Mouse (Mus musculus): ENCODE measurements around the gene Nkd2. TPM values are rescaled to one million over a fixed set of nuclear protein-coding genes. Genes with fewer than 3 reads are reported as not detected.

The Nkd2 gene
- total RNA-seq (2015) (not detected in 2 replicates), total RNA-seq (2017) (not detected in 2 replicates)

DNA sequence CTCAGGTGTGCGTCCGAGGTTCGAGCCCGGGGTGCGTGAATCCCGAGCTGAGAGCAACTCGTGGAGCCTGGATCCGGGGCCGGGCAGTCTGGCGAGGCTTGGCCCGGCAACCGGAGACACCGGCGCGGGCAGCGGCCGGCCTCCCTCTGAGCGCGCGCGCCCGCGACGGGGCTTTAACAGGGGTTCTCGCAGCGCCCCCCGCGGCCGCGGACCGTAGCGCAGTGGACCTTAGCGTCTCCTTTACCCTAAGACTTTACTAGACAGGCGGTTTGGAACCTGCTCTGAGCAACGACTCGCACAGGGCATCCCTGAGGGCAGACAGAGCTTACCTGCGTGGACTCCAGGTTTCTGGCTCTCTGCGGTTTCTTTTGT, at the start of gene Nkd2:
Gene Nkd2 (minus strand): TSS at position 167 of the 372 bp plus-strand sequence.
- ATAC-seq (replicated peaks; ENCODE audit: poor library complexity) = peak; percentile 96

DNA sequence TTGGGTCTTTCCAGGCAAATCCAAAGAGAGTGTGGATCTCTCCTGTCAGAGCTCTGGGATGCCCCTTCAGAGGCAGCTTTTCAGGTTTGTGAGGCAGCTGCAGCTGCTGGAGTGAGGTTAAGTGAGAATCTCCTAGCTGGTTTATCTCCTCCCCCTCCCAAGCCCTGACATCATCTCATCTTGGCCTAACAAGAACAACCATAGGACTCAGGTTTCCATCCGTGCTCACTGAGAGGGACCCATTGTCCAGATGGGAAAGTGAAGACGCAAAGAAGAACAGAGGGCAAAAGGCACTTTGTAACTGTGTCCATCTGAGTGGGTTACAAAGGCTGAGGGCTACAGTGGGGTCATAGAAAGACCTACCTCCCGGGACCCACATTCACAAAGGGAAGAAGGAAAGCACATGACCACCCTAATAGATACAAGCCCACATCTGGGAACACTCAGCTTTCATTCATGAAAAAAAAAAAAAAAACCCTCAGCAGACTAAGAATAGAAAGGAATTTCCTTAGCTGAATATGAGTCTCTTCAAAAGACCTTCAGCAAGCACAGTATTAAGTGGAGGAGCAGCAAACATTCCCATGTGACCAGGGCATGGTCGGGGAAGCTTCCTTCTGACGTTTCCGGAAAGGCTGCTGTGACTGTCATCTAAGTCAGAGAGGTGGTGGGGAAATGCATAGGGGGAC, 45.2 kb upstream of the Nkd2 start:
- ATAC-seq (replicated peaks; ENCODE audit: poor library complexity) = no peak

DNA sequence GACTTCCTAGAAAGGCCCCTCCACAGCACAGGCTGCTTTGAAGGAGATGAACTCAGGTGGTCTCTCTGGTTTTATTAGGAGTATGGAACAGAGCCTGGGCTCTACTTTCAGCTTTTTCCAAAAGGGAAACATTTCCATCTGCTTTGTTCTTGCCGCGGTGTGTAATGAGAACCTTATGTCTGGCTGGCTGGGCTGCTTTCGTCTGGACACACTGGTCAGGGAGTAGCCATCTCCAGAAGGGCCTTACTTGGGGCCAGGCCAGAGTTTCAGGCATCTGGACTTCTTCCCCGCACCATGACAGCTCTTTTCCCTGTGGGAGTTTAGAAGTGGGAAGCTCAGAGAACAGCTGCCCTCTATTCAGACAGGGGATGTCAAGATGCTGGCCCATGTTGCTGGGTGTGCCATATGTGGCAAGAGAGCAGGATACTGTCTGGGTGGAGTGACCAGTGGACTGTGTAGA, 40.0 kb upstream of the Nkd2 start:
- no peak for ATAC-seq (replicated peaks; ENCODE audit: poor library complexity)

- ATAC-seq (replicated peaks; ENCODE audit: poor library complexity) = no peak
Observed at GRCm38 (mm10) chr13:73886601-73887000, 39.2 kb upstream of the Nkd2 start.

DNA sequence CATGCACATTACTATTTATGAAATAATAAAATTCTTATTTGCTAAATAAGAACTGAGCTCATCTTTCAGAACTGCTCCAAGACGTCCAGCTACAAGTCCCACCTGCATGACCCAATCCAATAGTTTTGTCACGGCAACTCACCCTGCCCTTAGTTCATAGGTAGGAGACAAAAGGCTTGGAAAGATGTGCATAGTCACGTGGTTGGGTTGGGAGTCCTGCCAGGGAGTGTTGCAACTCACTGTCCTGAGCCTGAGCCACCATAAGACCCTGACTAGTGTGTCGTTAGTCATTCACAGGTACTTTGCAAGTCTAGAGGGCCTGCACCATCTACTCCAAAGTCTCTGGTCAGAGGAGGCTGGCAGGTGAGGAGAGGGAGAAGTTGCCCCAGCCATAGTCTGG, 38.6 kb upstream of the Nkd2 start:
- ATAC-seq (replicated peaks; ENCODE audit: poor library complexity) = no peak

- ATAC-seq (replicated peaks; ENCODE audit: poor library complexity) = no peak
Observed at GRCm38 (mm10) chr13:73885656-73886055, 38.2 kb upstream of the Nkd2 start.

GRCm38 (mm10) chr13:73881347-73881746, 33.9 kb upstream of the Nkd2 start:
- ATAC-seq (replicated peaks; ENCODE audit: poor library complexity) = no peak

- ATAC-seq (replicated peaks; ENCODE audit: poor library complexity) = 0 out of 2 replicates have a peak, but pooled peaks have one; percentile 20
Observed at GRCm38 (mm10) chr13:73879824-73880223, 32.4 kb upstream of the Nkd2 start.

- no peak for ATAC-seq (replicated peaks; ENCODE audit: poor library complexity)
Observed at GRCm38 (mm10) chr13:73872159-73872558, 24.7 kb upstream of the Nkd2 start.

DNA sequence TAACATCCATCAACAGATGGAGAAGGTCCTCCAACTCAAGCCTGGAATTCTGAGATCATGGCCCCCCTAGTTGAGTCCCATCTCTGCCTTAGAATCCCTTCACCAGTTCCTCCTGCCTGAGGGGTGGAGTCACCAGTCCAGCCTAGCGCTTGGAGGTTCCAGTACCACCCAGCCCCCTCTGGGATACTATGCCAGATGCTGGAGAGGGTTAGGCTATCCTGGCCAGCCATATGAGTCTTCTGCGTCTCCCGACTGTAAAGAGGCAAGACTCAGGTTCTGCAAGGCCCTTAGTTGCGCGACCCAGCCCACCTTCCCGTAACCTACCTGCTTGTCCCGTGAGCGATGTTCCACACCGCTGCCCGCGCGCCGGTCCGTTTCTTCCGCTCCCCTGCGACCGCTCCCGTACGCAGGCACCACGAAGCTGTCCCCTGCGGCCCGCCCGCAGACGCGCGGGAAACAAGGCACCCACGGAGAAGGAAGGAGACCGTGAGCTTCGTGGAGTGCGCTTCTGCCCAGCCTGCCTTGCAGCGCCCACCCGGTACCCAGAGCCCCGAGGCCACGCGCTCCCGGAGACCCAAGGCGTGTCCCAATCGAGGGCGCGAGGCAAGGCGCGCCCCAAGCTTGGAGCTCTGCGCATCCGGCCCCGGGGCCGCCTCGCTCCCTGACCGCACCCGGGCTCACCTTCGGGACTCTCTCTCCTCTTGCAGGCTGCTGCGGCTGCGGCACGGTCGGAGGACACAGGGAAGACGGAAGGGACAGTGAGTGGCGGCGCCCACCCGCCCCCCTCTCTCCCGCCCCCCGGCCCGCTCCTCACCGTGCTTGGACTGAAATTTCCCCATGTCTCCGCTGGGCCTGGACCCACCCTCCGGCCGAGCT, 604 bp downstream of the Nkd2 start:
- peak; percentile 22 for ATAC-seq (replicated peaks; ENCODE audit: poor library complexity)

DNA sequence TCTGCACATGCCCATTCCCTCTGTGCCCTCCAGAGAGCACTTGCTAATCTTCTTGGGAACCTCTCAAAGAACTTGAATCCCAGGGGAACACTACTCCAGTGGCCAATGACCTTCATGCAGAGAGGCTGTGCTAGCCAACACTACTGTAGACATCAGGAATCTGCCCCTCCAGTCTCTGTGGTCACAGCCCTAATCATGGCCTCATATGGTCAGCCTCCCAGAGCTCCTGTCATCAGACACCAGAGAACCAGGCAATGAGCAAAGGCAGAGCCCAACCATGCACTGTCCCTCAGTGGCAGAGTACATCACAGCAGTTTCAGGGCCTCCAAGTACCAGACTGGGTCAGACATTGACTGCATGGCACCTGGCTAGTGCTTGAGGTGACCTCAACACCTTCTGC, 4.7 kb downstream of the Nkd2 start:
- ATAC-seq (replicated peaks; ENCODE audit: poor library complexity) = no peak

DNA sequence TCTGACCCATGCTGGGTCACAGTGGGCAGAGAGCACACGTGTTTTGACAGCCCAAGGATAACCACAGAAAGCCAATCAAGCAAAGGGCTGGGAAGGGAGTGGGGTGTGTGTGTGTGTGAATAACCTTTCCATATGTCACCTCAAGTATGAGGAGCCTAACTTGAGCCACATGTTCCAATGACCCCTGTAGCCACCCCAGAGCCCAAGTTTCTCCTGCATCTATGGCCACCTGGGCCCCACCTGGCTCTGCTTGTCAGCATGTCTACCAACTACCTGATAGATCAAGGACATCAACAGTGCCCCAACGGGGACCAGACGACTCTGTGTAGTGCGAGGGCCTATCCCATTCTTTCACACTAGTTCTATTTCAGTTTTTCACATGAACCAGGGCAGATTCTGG, 7.7 kb downstream of the Nkd2 start:
- no peak for ATAC-seq (replicated peaks; ENCODE audit: poor library complexity)

GRCm38 (mm10) chr13:73839137-73839548, 8.3 kb downstream of the Nkd2 start:
- no peak for ATAC-seq (replicated peaks; ENCODE audit: poor library complexity)

GRCm38 (mm10) chr13:73837708-73838107, 9.7 kb downstream of the Nkd2 start:
- no peak for ATAC-seq (replicated peaks; ENCODE audit: poor library complexity)

DNA sequence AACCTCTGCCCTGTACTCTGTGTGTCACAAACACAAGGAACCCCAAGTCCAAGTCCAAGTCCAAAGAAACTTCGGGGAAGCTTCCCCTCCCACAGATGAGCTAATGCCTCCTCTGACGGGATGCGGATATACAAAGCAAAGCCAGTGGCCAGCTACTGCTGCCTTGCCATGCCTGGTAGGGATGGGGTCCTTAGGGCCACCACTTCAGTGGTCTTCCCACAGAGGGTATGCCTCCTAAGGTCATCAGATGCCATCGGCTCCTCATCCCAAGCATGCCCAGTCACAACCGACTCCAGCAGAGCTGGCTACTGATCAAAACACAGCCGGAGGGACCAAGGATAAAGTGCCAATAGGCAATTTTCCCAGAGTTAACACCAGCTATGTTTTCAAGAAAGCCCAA, 10.9 kb downstream of the Nkd2 start:
- ATAC-seq (replicated peaks; ENCODE audit: poor library complexity) = no peak

DNA sequence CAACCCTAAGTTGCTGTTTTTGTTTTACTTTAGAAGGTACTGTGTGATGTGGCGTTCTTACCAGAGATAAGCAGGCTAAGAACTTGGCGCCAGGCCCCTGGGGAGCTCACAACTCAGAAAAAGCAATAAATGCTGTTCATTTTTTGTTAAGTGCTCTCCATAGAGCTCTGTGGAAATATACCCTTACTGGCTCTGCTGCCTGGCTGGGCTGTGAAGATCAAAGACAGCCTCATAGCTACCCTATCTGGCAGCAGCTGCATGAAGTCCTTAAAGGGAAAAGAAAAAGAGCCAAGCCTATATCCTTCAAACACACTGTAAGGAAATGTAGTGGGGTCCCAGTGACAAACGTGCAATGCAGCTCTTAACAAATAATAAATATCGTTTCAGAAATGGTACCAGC, 11.6 kb downstream of the Nkd2 start:
- no peak for ATAC-seq (replicated peaks; ENCODE audit: poor library complexity)

DNA sequence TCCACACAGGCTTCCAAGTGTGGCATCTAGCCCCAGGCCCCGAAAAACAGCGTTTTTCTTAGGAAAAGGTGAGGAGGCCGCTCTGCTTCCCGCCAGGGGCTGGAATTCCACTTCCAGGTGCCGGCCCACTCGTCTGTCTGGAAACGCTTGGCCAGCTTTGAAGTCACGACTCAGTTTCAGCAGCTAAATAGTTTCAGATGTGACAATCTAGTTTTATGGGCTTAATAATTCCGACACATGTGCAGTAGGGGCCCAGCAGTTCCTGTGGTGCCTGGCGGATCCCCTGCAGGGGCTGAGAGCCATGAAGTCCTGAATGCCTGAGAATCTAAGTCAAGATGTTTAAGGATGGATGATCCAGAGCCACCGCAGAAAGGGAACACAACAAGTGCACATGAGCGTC, 13.6 kb downstream of the Nkd2 start:
- ATAC-seq (replicated peaks; ENCODE audit: poor library complexity) = no peak

GRCm38 (mm10) chr13:73831486-73831885, 15.9 kb downstream of the Nkd2 start:
- peak; percentile 82 for ATAC-seq (replicated peaks; ENCODE audit: poor library complexity)

DNA sequence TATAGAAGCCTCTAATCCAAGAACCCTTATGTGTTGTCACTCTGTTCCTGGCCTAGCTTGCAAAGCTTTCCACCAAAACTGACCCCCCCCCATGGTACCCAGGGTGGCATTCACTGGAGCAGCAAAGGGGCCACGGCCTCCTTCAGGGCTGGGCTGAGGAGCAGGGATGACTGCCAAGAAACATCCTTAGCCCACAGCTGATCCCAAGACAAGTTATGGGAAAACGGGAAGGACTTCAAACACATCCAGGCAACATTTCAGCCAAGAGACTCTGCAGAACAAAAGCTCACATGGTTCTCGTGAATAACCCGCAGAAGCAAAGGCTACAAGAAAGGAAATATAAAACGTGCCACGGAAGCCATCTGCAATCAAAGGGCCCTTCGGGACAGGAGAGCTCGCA, 20.2 kb downstream of the Nkd2 start:
- ATAC-seq (replicated peaks; ENCODE audit: poor library complexity) = no peak

DNA sequence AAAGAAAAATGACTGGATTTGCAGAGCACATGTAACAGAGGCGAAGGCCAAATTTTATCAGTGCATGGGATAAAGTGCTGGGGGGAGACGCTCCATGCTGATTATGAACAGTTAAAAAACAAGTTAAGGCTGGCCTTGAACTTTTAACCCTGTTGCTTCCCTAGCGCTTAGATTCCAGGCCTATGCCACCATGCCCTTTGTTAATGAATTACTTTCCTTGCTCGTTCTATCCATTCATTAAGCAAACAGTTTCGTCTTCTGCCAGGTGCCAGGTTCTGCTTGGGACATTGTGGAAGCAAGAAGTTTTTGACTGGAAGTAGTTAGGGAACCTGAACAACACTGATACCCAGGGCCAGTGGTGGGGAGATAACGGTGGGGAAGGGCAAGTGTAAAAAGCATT, 23.7 kb downstream of the Nkd2 start:
- no peak for ATAC-seq (replicated peaks; ENCODE audit: poor library complexity)

- ATAC-seq (replicated peaks; ENCODE audit: poor library complexity) = peak; percentile 93
Observed at GRCm38 (mm10) chr13:73822187-73822800, 25.1 kb downstream of the Nkd2 start.

DNA sequence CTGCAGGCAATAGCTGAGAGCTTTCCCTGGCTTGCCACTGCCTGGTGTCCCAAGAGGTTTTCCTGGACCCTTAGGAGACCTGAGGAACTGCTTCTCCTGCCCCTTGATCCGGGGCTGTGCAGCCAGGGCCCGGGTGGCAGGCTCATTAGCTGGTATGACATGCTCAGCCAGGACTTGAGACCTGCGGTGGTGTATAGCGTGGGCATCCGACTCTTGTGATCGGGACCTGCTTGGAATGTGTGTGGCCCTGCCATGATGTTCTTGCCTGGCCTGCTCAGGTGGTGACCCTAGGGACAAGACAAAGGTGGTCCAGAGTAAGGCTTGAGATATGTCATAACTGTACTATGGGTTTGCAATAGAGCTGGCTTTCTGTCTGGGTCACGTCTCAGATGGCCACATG, 26.2 kb downstream of the Nkd2 start:
- no peak for ATAC-seq (replicated peaks; ENCODE audit: poor library complexity)

All from megakaryocyte progenitor cell, adult 5-6 weeks (primary cell).